Mouse (Mus musculus): Measurements from ENCODE around the gene Atp2b2. TPM values are rescaled to one million over a fixed set of nuclear protein-coding genes. Genes with fewer than 3 reads are reported as not detected.

Atp2b2 gene
- polyA plus RNA-seq, 1 experiment from 2014 or later: 0.97 TPM

DNA sequence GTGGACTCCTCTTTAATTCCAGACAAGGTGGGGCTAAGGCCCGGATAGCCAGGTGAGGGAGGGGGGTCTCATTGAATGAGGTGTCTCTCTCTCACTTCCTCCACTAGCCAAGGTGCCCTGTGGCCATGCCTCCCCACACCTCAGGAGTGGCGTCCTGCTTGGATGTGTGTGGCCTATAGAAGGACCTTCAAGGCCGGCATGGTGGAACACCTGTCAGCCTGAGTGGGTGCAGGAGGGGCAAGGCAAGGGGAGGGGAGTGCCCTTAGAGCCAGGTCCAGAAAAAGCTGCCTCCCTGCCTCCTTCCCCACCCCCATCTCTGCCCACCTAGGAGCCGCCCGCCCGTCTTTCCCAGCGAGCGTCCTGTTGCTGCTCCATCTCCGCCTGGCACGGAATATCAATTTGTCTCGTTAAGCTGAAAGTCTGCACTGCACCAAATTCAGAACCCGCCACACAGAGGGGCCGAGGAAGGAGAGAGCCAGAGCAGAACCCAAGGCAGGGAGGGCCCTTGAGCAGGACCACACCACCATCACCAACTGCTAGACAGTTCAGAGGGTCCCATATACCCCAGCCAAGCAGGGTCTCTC lies 150.2 kb downstream of the Atp2b2 start:
- H3K4me2 ChIP-seq (ENCODE audit: low read depth, low read length): no peak overlapping the region
- H3K4me1 ChIP-seq (ENCODE audit: control insufficient read depth, insufficient read depth, low read length): no peaks in the 10 kb centered on the region
- ATAC-seq (ENCODE audit: insufficient read depth, low FRiP score): no peak
- no peak overlapping the region for H3K9ac ChIP-seq (ENCODE audit: low read length)
- H3K4me3 ChIP-seq (replicated peaks; ENCODE audit: low read length): no peak overlapping the region
- peaks cover 34% of the 10 kb centered on the region for H3K27me3 ChIP-seq (ENCODE audit: control insufficient read depth, insufficient read depth, low read length)
- no peaks in the 10 kb centered on the region for H3K36me3 ChIP-seq (ENCODE audit: control insufficient read depth, insufficient read depth, low read length)
- H3K27ac ChIP-seq (ENCODE audit: low read length): no peak overlapping the region
- 51% methylated on average over 13 of the region's 13 CpGs for WGBS
- no peaks in the 10 kb centered on the region for H3K9me3 ChIP-seq (replicated peaks; ENCODE audit: control insufficient read depth, low read length)

DNA sequence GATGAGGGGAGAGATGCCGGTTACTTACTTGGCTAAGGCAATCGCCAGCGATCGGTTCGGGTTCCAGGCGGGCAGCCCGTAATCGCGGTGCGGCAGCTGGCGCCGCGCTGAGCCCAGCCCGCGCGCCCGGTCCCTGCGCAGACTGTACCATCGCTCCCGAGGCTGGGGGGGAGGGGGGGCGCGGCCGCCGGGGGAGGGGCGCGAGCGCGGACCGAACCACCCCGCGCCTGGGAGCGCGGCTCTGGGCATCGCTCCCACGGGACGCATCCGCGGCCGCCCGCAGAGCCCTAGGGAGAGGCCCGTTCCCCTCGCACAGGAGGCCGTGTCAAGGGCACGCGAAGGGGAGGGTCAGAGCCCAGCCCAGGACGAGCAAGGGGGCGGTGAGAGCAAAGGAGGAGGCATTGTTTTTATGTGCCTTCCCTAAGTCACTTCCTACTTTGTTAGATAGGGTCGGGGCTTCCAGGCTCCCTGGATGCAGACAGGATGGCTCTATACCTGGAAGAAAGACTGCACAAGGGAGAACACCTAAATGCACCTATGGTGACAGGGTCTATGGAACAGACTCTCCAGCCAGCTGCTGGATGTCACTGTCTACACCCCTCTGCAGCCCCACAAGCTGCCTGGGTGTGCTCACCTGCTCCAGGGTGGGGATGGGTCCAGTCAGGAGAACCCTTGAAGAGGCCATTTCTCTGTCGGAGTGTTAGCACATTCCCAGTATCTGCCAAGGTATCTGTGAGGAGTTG lies 151.0 kb downstream of the Atp2b2 start:
- ATAC-seq (ENCODE audit: insufficient read depth, low FRiP score): peak; percentile 59; the same call in 1 of the 2 replicates
- no peak overlapping the region for H3K27ac ChIP-seq (ENCODE audit: low read length)
- under 1% methylated on average over 49 of the region's 49 CpGs for whole genome bisulfite sequencing
- no peaks in the 10 kb centered on the region for H3K4me1 ChIP-seq (ENCODE audit: control insufficient read depth, insufficient read depth, low read length)
- peaks cover 34% of the 10 kb centered on the region for H3K27me3 ChIP-seq (ENCODE audit: control insufficient read depth, insufficient read depth, low read length)
- H3K4me2 ChIP-seq (ENCODE audit: low read depth, low read length): peak overlapping the region; percentile 51
- H3K36me3 ChIP-seq (ENCODE audit: control insufficient read depth, insufficient read depth, low read length): no peaks in the 10 kb centered on the region
- peak overlapping the region; percentile 34 for H3K4me3 ChIP-seq (replicated peaks; ENCODE audit: low read length)
- H3K9me3 ChIP-seq (replicated peaks; ENCODE audit: control insufficient read depth, low read length): no peaks in the 10 kb centered on the region
- H3K9ac ChIP-seq (ENCODE audit: low read length): peak overlapping the region; percentile 6; the same call in 1 of the 2 replicates

DNA sequence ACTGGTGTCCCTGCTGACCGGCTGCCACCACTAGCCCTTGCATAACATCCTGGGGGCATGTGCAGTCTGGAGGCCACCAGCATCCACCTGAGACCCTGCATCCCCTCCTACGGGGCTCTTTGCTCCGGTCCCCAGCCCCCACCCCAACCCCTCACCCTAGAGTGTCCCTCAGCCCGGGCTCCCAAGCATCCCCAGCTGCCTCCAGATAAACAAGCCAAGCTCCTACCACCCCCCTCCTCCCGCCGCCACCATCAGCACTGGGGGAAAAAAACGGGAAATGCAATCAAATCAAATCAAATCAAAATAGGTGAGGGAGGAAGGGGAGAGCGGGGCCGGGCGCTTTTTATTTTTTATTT lies 151.6 kb downstream of the Atp2b2 start:
- peak overlapping the region; percentile 51 for H3K4me2 ChIP-seq (ENCODE audit: low read depth, low read length)
- no peaks in the 10 kb centered on the region for H3K36me3 ChIP-seq (ENCODE audit: control insufficient read depth, insufficient read depth, low read length)
- H3K27me3 ChIP-seq (ENCODE audit: control insufficient read depth, insufficient read depth, low read length): peaks cover 34% of the 10 kb centered on the region
- H3K4me3 ChIP-seq (replicated peaks; ENCODE audit: low read length): peak overlapping the region; percentile 34
- no peak overlapping the region for H3K27ac ChIP-seq (ENCODE audit: low read length)
- ATAC-seq (ENCODE audit: insufficient read depth, low FRiP score): no peak
- peak overlapping the region; percentile 6; the same call in 1 of the 2 replicates for H3K9ac ChIP-seq (ENCODE audit: low read length)
- H3K4me1 ChIP-seq (ENCODE audit: control insufficient read depth, insufficient read depth, low read length): no peaks in the 10 kb centered on the region
- H3K9me3 ChIP-seq (replicated peaks; ENCODE audit: control insufficient read depth, low read length): no peaks in the 10 kb centered on the region
- under 1% methylated on average over 10 of the region's 10 CpGs for WGBS

DNA sequence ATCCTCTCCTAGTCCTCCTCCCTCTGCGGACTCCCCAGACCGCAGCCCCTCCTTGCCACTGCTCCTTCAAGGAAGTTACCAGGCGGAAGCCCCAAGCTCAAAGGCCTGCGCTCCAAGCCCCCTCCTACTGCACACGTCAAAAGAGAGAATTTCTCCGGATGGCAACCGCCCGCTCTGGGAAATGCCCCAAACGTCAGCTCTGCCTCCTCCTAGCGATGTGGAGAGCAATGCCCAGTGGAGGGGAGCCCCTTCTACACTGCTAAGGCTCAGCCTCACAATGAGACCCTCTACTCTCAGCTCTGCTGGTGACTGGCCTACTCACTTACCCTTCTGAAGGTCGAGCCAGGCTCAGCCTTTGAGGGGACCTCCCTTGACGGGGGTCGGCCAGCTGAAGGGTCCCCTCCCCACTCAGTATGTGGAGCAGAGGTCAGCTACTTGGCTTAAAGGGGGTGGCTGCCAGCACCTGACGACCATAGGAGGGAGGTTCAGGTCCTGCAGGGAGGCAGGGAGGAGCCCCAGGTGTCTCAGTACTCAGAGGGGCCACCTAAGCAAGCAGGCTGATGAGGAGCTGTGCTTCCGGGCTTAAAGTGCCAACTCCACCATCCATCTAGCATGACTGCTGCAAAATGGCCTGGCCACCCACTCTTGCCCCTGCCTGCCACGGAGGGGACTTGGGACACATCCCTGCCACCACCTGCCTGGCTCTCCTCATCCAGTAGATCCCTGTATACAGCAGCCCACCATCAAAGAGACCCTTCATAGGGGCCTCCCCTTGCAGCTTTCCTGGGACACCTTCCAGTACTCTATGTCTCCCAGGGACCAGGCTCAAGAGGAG lies 152.2 kb downstream of the Atp2b2 start:
- H3K4me2 ChIP-seq (ENCODE audit: low read depth, low read length): peak overlapping the region; percentile 51; the same call in 1 of the 2 replicates
- H3K9me3 ChIP-seq (replicated peaks; ENCODE audit: control insufficient read depth, low read length): no peaks in the 10 kb centered on the region
- no peaks in the 10 kb centered on the region for H3K36me3 ChIP-seq (ENCODE audit: control insufficient read depth, insufficient read depth, low read length)
- WGBS: 20% methylated on average over 16 of the region's 16 CpGs
- peaks cover 34% of the 10 kb centered on the region for H3K27me3 ChIP-seq (ENCODE audit: control insufficient read depth, insufficient read depth, low read length)
- no peak for ATAC-seq (ENCODE audit: insufficient read depth, low FRiP score)
- no peaks in the 10 kb centered on the region for H3K4me1 ChIP-seq (ENCODE audit: control insufficient read depth, insufficient read depth, low read length)
- H3K9ac ChIP-seq (ENCODE audit: low read length): no peak overlapping the region
- peak overlapping the region; percentile 34; the same call in 1 of the 2 replicates for H3K4me3 ChIP-seq (replicated peaks; ENCODE audit: low read length)
- H3K27ac ChIP-seq (ENCODE audit: low read length): no peak overlapping the region

DNA sequence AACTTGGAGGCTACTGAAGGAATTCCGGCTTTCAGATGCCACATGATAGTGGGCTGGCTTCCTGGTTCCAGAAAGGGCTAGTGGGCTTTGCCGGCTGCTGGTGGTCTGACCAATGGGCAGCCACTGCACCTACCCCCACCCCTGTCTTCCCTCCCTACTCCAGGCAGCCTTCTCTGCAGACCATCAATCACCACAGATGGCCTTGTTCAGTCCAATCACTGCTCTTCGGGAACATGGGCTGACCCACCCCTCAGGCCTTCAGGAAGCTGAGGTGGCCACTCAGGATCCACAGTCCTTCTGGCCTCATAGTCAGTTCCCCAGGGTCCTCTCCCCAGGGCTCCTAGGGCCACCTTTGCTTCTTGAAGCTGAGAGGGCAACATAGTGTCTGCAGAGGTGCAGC lies 153.2 kb downstream of the Atp2b2 start:
- 40% methylated on average over 3 of the region's 3 CpGs for WGBS
- Histone ChIP-seq H3K9me3 (replicated peaks; ENCODE audit: control insufficient read depth, low read length) (no peaks in the 10 kb centered on the region), H3K4me3 (replicated peaks; ENCODE audit: low read length) (no peak overlapping the region), H3K27me3 (ENCODE audit: control insufficient read depth, insufficient read depth, low read length) (peaks cover 34% of the 10 kb centered on the region), H3K4me2 (ENCODE audit: low read depth, low read length) (no peak overlapping the region), H3K36me3 (ENCODE audit: control insufficient read depth, insufficient read depth, low read length) (no peaks in the 10 kb centered on the region), H3K27ac (ENCODE audit: low read length) (no peak overlapping the region), H3K9ac (ENCODE audit: low read length) (no peak overlapping the region), H3K4me1 (ENCODE audit: control insufficient read depth, insufficient read depth, low read length) (no peaks in the 10 kb centered on the region)
- ATAC-seq (ENCODE audit: insufficient read depth, low FRiP score): no peak

DNA sequence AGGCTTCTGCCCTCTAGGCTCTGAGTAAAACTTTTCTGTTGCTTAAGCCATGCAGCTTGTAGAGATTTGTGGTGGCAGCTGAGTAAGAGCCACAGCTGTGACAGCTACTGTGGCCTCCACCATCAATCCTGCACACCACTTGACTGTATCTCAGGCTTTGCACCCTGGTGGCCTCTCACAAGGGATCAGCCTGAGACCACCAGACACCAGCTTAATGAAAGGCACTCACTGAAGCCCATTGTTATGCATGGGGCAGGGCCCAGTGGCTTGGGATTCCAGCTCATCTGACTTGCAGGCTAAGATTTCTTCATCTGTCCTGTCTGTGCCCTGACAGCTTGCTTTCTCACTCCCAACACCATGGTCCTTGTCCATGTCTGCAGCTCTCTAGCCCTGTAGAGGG lies 155.5 kb downstream of the Atp2b2 start:
- no peak overlapping the region for H3K9ac ChIP-seq (ENCODE audit: low read length)
- no peaks in the 10 kb centered on the region for H3K4me1 ChIP-seq (ENCODE audit: control insufficient read depth, insufficient read depth, low read length)
- H3K4me2 ChIP-seq (ENCODE audit: low read depth, low read length): no peak overlapping the region
- peaks cover 28% of the 10 kb centered on the region for H3K27me3 ChIP-seq (ENCODE audit: control insufficient read depth, insufficient read depth, low read length)
- no peak overlapping the region for H3K27ac ChIP-seq (ENCODE audit: low read length)
- no peak overlapping the region for H3K4me3 ChIP-seq (replicated peaks; ENCODE audit: low read length)
- H3K9me3 ChIP-seq (replicated peaks; ENCODE audit: control insufficient read depth, low read length): no peaks in the 10 kb centered on the region
- ATAC-seq (ENCODE audit: insufficient read depth, low FRiP score): no peak
- no peaks in the 10 kb centered on the region for H3K36me3 ChIP-seq (ENCODE audit: control insufficient read depth, insufficient read depth, low read length)

DNA sequence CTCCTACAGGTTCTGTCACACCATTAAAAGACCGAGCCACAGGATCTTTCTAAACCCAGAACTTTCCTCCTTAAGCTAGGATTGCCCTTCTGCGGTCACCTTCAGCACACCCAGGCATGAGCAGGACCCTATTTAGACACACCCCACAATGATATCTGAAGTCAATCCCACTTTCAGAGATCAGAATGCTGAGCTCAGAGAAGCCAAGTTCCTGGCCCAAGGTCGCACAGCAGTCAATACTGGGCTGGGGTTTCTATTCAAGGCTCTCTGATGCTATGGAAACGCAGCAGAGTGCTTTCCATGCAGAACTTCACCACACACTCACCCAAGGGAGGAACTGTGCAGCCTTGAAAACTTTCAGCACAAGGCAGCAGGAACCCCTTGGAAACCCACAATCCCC lies 157.6 kb downstream of the Atp2b2 start:
- no peaks in the 10 kb centered on the region for H3K4me1 ChIP-seq (ENCODE audit: control insufficient read depth, insufficient read depth, low read length)
- peaks cover 9% of the 10 kb centered on the region for H3K27me3 ChIP-seq (ENCODE audit: control insufficient read depth, insufficient read depth, low read length)
- H3K27ac ChIP-seq (ENCODE audit: low read length): no peak overlapping the region
- H3K9me3 ChIP-seq (replicated peaks; ENCODE audit: control insufficient read depth, low read length): no peaks in the 10 kb centered on the region
- H3K9ac ChIP-seq (ENCODE audit: low read length): no peak overlapping the region
- H3K4me2 ChIP-seq (ENCODE audit: low read depth, low read length): no peak overlapping the region
- WGBS: 62% methylated on average over 4 of the region's 4 CpGs
- H3K36me3 ChIP-seq (ENCODE audit: control insufficient read depth, insufficient read depth, low read length): no peaks in the 10 kb centered on the region
- H3K4me3 ChIP-seq (replicated peaks; ENCODE audit: low read length): no peak overlapping the region
- ATAC-seq (ENCODE audit: insufficient read depth, low FRiP score): no peak

DNA sequence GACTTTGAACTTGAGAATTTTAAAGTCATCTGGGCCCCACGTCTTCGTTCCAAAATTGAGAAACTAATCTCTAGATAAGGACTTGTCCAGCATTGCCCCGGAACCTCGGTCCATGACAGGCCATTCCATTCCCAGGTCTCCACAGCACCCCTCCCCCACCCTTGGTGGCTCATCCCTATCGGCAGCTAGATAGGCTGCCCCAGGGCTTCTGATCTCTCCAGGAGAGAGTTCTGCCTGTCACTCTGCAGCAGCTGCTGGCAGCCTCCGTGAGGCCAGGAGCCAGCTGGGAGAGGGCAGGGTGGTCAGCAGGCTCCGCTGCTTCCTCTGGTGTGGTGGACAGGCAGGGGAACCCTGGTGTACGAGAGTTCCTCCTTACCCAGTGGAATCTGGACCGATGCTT lies 159.2 kb downstream of the Atp2b2 start:
- no peak for ATAC-seq (ENCODE audit: insufficient read depth, low FRiP score)
- H3K4me2 ChIP-seq (ENCODE audit: low read depth, low read length): no peak overlapping the region
- H3K4me1 ChIP-seq (ENCODE audit: control insufficient read depth, insufficient read depth, low read length): no peaks in the 10 kb centered on the region

DNA sequence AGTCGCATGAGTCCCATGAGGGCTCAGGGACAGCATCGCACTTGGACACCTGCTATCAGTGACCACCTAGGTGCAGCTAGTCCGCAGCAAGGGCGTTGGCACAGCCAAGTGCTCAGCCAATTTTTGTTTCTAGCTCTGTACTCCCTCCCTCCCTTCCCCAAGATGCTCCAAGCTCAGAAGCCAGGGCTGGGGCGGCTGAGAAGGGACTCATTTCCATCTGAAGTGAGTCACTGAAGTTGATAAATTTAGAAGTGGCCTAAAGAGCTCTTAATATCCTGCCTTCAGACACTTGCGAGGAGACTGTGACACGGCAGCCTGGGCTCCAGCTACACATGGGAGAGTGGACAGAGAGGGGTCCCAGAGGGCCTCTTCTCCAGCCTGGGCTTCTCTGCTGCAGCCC lies 160.0 kb downstream of the Atp2b2 start:
- no peak for ATAC-seq (ENCODE audit: insufficient read depth, low FRiP score)
- Histone ChIP-seq H3K36me3 (ENCODE audit: control insufficient read depth, insufficient read depth, low read length) (no peaks in the 10 kb centered on the region), H3K9ac (ENCODE audit: low read length) (no peak overlapping the region), H3K4me3 (replicated peaks; ENCODE audit: low read length) (no peak overlapping the region), H3K9me3 (replicated peaks; ENCODE audit: control insufficient read depth, low read length) (no peaks in the 10 kb centered on the region), H3K27ac (ENCODE audit: low read length) (no peak overlapping the region), H3K4me2 (ENCODE audit: low read depth, low read length) (no peak overlapping the region), H3K27me3 (ENCODE audit: control insufficient read depth, insufficient read depth, low read length) (no peaks in the 10 kb centered on the region), H3K4me1 (ENCODE audit: control insufficient read depth, insufficient read depth, low read length) (no peaks in the 10 kb centered on the region)
- 67% methylated on average over 7 of the region's 7 CpGs for WGBS

More for the DNA sequence above, 159.2 kb downstream of the Atp2b2 start:
- Histone ChIP-seq H3K9me3 (replicated peaks; ENCODE audit: control insufficient read depth, low read length) (no peaks in the 10 kb centered on the region), H3K9ac (ENCODE audit: low read length) (no peak overlapping the region), H3K27me3 (ENCODE audit: control insufficient read depth, insufficient read depth, low read length) (no peaks in the 10 kb centered on the region), H3K4me3 (replicated peaks; ENCODE audit: low read length) (no peak overlapping the region), H3K27ac (ENCODE audit: low read length) (no peak overlapping the region), H3K36me3 (ENCODE audit: control insufficient read depth, insufficient read depth, low read length) (no peaks in the 10 kb centered on the region)
- WGBS: 50% methylated on average over 9 of the region's 9 CpGs
